12 mouse cellular contexts compared by ENCODE assay signal in genomic region chr12:108841181-108841580, GRCm38 (mm10). TPM values are rescaled to one million over a fixed set of nuclear protein-coding genes. Genes with fewer than 3 reads are reported as not detected.
DNase-seq lines count a peak whose midpoint lies in the region; ATAC-seq and TF ChIP-seq lines count a peak whose summit lies in the region.
"Had no signal": no experiment of that assay in that cellular context is flagged by ENCODE, and none has a peak within 500 bp of the region (broad histone marks: within the 10 kb centered on the region; RNA-seq: fewer than 3 reads in every experiment).

No protein-coding gene starts in this region.

- no peak overlapping the region for H3K9ac ChIP-seq in kidney, postnatal 0 days (ENCODE audit: low read depth, low read length)
- H3K9ac ChIP-seq: liver, embryonic 14.5 days; neural tube, embryonic 13.5 days had no signal

- no peaks in the 10 kb centered on the region for H3K9me3 ChIP-seq in kidney, postnatal 0 days (replicated peaks; ENCODE audit: low read length)
- H3K9me3 ChIP-seq: neural tube, embryonic 13.5 days had no signal

- intact Hi-C loops in gastrocnemius, adult 2 months (cut with DNase I), result loop anchor here (10.0 kb wide), 1 partner anchor 2004 kb away; the partner anchor contains the start of gene Mok
- intact Hi-C loops in gastrocnemius, postnatal 14 days (cut with DNase I; ENCODE audit: low total_unique reads), result loop anchor here (5.0 kb wide), 1 partner anchor 41 kb away; no protein-coding TSS in a partner anchor

- no peak; the same call in 1 of the 2 replicates for ATAC-seq in kidney, postnatal 0 days (replicated peaks; ENCODE audit: low FRiP score, low read depth)
- ATAC-seq: Patski had no signal

- H3K27me3 ChIP-seq in kidney, postnatal 0 days (ENCODE audit: insufficient read depth, low read length), result no peaks in the 10 kb centered on the region
- H3K27me3 ChIP-seq: neural tube, embryonic 13.5 days; Patski had no signal

- WGBS in kidney, postnatal 0 days, result 77% methylated on average over 6 of the region's 6 CpGs

- 0 out of 2 replicates have a peak, but pooled peaks cover 18% of the 10 kb centered on the region for H3K36me3 ChIP-seq in kidney, postnatal 0 days (ENCODE audit: insufficient read depth, low read length)

- no peak overlapping the region for H3K4me2 ChIP-seq in kidney, postnatal 0 days (ENCODE audit: low read length)
- H3K4me2 ChIP-seq: neural tube, embryonic 13.5 days had no signal

- peak overlapping the region; percentile 71 for H3K27ac ChIP-seq in gastrocnemius, adult 2 months
- H3K27ac ChIP-seq in kidney, postnatal 0 days, result peak overlapping the region; percentile 44
- H3K27ac ChIP-seq: liver, embryonic 14.5 days; neural tube, embryonic 13.5 days had no signal

- TF ChIP-seq CTCF in gastrocnemius, adult 2 months (IDR thresholded peaks at IDR 0.05), result no peak
- TF ChIP-seq CTCF in kidney, postnatal 0 days (IDR thresholded peaks at IDR 0.05; ENCODE audit: low read depth), result no peak

- no peak overlapping the region for H3K4me3 ChIP-seq in gastrocnemius, adult 2 months
- no peak overlapping the region for H3K4me3 ChIP-seq in kidney, postnatal 0 days (replicated peaks; ENCODE audit: low read depth, low read length)
- H3K4me3 ChIP-seq: neural tube, embryonic 13.5 days had no signal

- peaks cover 19% of the 10 kb centered on the region for H3K4me1 ChIP-seq in kidney, postnatal 0 days (replicated peaks; ENCODE audit: insufficient read depth, low read length)

- DNase-seq in gastrocnemius, adult 2 months, result peak; percentile 65
- DNase-seq in gastrocnemius, postnatal 14 days, result no peak
- DNase-seq in fat pad, adult 2 months (ENCODE audit: extremely low read depth, low read depth, low spot score), result peak; percentile 87
- DNase-seq in kidney, postnatal 0 days (ENCODE audit: low spot score), result no peak
- DNase-seq in lung, postnatal 14 days, result peak; percentile 77
- DNase-seq in cerebellum, adult 18-20 months, result no peak
- DNase-seq in layer of hippocampus, postnatal 14 days (ENCODE audit: low spot score in 2 of 2), result no peak
- DNase-seq: adrenal gland, adult 2 months; midbrain, embryonic 14.5 days had no signal

RNA-seq across cellular contexts. Expression of gene Slc25a47, which starts 5.3 kb away (rescaled TPM):
- 1 to 10 TPM; 7.7 to 8.8 TPM for total RNA-seq in gastrocnemius, adult 2 months (2021)
- total RNA-seq in gastrocnemius, postnatal 14 days (2021), result 1 to 10 TPM; 4.5 to 6.0 TPM
- polyA plus RNA-seq in kidney, postnatal 0 days (2015; fragmentation: Nextera tagmentation; extraction: Ambion mirVana), result 7.1 and 7.6 TPM in 2 replicates
- 10 to 100 TPM; 10.2 to 11.5 TPM for total RNA-seq in layer of hippocampus, postnatal 14 days (2021)

RNA-seq across cellular contexts. Expression of gene Slc25a29, which starts 5.5 kb away (rescaled TPM):
- total RNA-seq in gastrocnemius, adult 2 months (2021), result 10 to 100 TPM; 11.9 to 12.1 TPM
- total RNA-seq in gastrocnemius, postnatal 14 days (2021), result 1 to 10 TPM; 4.5 to 5.3 TPM
- polyA plus RNA-seq in kidney, postnatal 0 days (2015; fragmentation: Nextera tagmentation; extraction: Ambion mirVana), result 6.4 and 6.6 TPM in 2 replicates
- total RNA-seq in layer of hippocampus, postnatal 14 days (2021), result 10 to 100 TPM; 17.2 to 20.1 TPM

RNA-seq across cellular contexts. Expression of gene Yy1, which starts 48.4 kb away (rescaled TPM):
- 10 to 100 TPM; 33.4 to 35.6 TPM for total RNA-seq in gastrocnemius, adult 2 months (2021)
- 10 to 100 TPM; 24.2 to 24.8 TPM for total RNA-seq in gastrocnemius, postnatal 14 days (2021)
- 15.6 and 17.3 TPM in 2 replicates for polyA plus RNA-seq in kidney, postnatal 0 days (2015; fragmentation: Nextera tagmentation; extraction: Ambion mirVana)
- 10 to 100 TPM; 45.2 to 53.7 TPM for total RNA-seq in layer of hippocampus, postnatal 14 days (2021)

RNA-seq across cellular contexts. Expression of gene Wdr25, which starts 52.2 kb away (rescaled TPM):
- total RNA-seq in gastrocnemius, adult 2 months (2021), result 1 to 10 TPM; 2.5 to 5.3 TPM
- total RNA-seq in gastrocnemius, postnatal 14 days (2021), result 1 to 10 TPM; 3.5 to 3.6 TPM
- polyA plus RNA-seq in kidney, postnatal 0 days (2015; fragmentation: Nextera tagmentation; extraction: Ambion mirVana), result 5.3 and 6.6 TPM in 2 replicates
- 10 to 100 TPM in 1 of 2 experiments, 1 to 10 TPM in 1; 6.3 to 10.1 TPM for total RNA-seq in layer of hippocampus, postnatal 14 days (2021)

RNA-seq across cellular contexts. Expression of gene Wars, which starts 52.8 kb away (rescaled TPM):
- total RNA-seq in gastrocnemius, adult 2 months (2021), result 10 to 100 TPM; 28.4 to 29.1 TPM
- total RNA-seq in gastrocnemius, postnatal 14 days (2021), result 10 to 100 TPM; 22.5 to 25.9 TPM
- 67.3 and 72.7 TPM in 2 replicates for polyA plus RNA-seq in kidney, postnatal 0 days (2015; fragmentation: Nextera tagmentation; extraction: Ambion mirVana)
- 10 to 100 TPM; 83.7 to 85.6 TPM for total RNA-seq in layer of hippocampus, postnatal 14 days (2021)

Comparison
In these comparisons a context has a peak if more than half of its experiments do, and no peak if none do; other contexts are left out.
1. DNase-seq: peak in gastrocnemius, adult 2 months (single experiment), fat pad, adult 2 months (single experiment) and lung, postnatal 14 days (single experiment); none in gastrocnemius, postnatal 14 days (single experiment), kidney, postnatal 0 days (single experiment), cerebellum, adult 18-20 months (0 of 2) and layer of hippocampus, postnatal 14 days (0 of 2).